Mouse (Mus musculus): ENCODE measurements around the gene Btbd35f10. TPM values are rescaled to one million over a fixed set of nuclear protein-coding genes. Genes with fewer than 3 reads are reported as not detected.
"Not testable (repeated sequence)": the region's sequence is repeated elsewhere in the genome, so short reads cannot be mapped to it uniquely, and the experiment has no call there.

The Btbd35f10 gene
- not detected in 2 replicates for polyA plus RNA-seq (2014; fragmentation: Nextera tagmentation; extraction: Ambion mirVana)

DNA sequence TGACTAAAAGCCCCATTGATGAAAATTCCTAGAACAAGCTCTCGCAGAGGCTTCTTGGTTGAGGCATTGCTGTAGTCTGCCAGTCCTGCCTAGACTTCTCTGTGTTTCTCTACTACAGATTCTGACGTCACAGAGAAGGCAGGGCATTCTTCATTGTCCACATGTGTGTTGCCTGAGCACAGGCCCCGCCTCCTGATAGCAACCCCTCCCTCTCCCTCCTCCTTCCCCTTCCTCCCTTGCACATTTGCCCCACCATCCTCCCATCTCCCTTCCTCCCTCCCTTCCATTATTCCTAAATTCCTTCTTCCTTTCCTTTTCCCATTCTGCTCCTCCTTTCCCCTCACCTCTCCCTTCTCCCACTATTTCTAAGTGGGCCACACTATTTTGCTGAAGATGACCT lies at the start of gene Btbd35f10:
Gene Btbd35f10, minus strand, starts transcription at position 101 of the 400 bp plus-strand sequence.
- H3K9ac ChIP-seq (replicated peaks; ENCODE audit: low read length); H3K4me1 ChIP-seq (ENCODE audit: control insufficient read depth, insufficient read depth, low read length); H3K4me2 ChIP-seq (ENCODE audit: low read length); H3K27ac ChIP-seq (replicated peaks; ENCODE audit: low read depth, low read length); H3K4me3 ChIP-seq (replicated peaks; ENCODE audit: low read depth, low read length); ATAC-seq (ENCODE audit: low FRiP score, low TSS enrichment); H3K9me3 ChIP-seq (ENCODE audit: control insufficient read depth, low read length); H3K36me3 ChIP-seq (ENCODE audit: control insufficient read depth, insufficient read depth, low read length); DNase-seq; H3K27me3 ChIP-seq (ENCODE audit: control insufficient read depth, insufficient read depth, low read length): not testable (repeated sequence)
- no CpG with 5 or more reads among the region's 3 CpGs for WGBS

Other genes with a start within 250 kb of the Btbd35f10 start
- not detected in 2 replicates for gene Btbd35f18, start 52.7 kb downstream of the Btbd35f10 start, polyA plus RNA-seq (2014; fragmentation: Nextera tagmentation; extraction: Ambion mirVana)
- gene Btbd35f16, start 204.1 kb upstream of the Btbd35f10 start, polyA plus RNA-seq (2014; fragmentation: Nextera tagmentation; extraction: Ambion mirVana) = not detected in 2 replicates

All from midbrain, embryonic 14.5 days (tissue).